Mouse (Mus musculus): ENCODE measurements at regions not wholly inside any gene's neighbourhood (a gene's known extent, or its start where the extent isn't known, plus 50 kb on each side); places are given as distances from the start of the nearest gene placed in this dataset.

- no peak for DNase-seq (ENCODE audit: low spot score in 2 of 2)
Observed at GRCm38 (mm10) chr16:29833298-29833697, 230.9 kb upstream of the Hes1 start.

- DNase-seq (ENCODE audit: low spot score in 2 of 2): no peak
Observed at GRCm38 (mm10) chr16:29833875-29834274, 230.3 kb upstream of the Hes1 start.

GRCm38 (mm10) chr16:29834669-29835068 lies 229.5 kb upstream of the Hes1 start:
- no peak for DNase-seq (ENCODE audit: low spot score in 2 of 2)

- DNase-seq (ENCODE audit: low spot score in 2 of 2): no peak
Observed at GRCm38 (mm10) chr16:29837025-29837629, 227.1 kb upstream of the Hes1 start.

- no peak for DNase-seq (ENCODE audit: low spot score in 2 of 2)
Observed at GRCm38 (mm10) chr16:29837874-29838273, 226.3 kb upstream of the Hes1 start.

- peak in 1 of 2 experiments; percentile 60 for DNase-seq (ENCODE audit: low spot score in 2 of 2)
Observed at GRCm38 (mm10) chr16:29838981-29839661, 225.1 kb upstream of the Hes1 start.

- DNase-seq (ENCODE audit: low spot score in 2 of 2): no peak
Observed at GRCm38 (mm10) chr16:29839662-29840001, 224.6 kb upstream of the Hes1 start.

GRCm38 (mm10) chr16:29840412-29840811 lies 223.8 kb upstream of the Hes1 start:
- DNase-seq (ENCODE audit: low spot score in 2 of 2): no peak

GRCm38 (mm10) chr16:29841132-29841531 lies 223.1 kb upstream of the Hes1 start:
- peak in 1 of 2 experiments; percentile 39 for DNase-seq (ENCODE audit: low spot score in 2 of 2)

GRCm38 (mm10) chr16:29842071-29842470 lies 222.1 kb upstream of the Hes1 start:
- no peak for DNase-seq (ENCODE audit: low spot score in 2 of 2)

GRCm38 (mm10) chr16:29843490-29843889 lies 220.7 kb upstream of the Hes1 start:
- no peak for DNase-seq (ENCODE audit: low spot score in 2 of 2)

GRCm38 (mm10) chr16:29844706-29845596 lies 219.2 kb upstream of the Hes1 start:
- DNase-seq (ENCODE audit: low spot score in 2 of 2): no peak

GRCm38 (mm10) chr16:29845597-29845986 lies 218.6 kb upstream of the Hes1 start:
- no peak for DNase-seq (ENCODE audit: low spot score in 2 of 2)

- no peak for DNase-seq (ENCODE audit: low spot score in 2 of 2)
Observed at GRCm38 (mm10) chr16:29847059-29847458, 217.1 kb upstream of the Hes1 start.

GRCm38 (mm10) chr16:29847734-29848133 lies 216.4 kb upstream of the Hes1 start:
- no peak for DNase-seq (ENCODE audit: low spot score in 2 of 2)

GRCm38 (mm10) chr16:29848527-29848926 lies 215.7 kb upstream of the Hes1 start:
- no peak for DNase-seq (ENCODE audit: low spot score in 2 of 2)

GRCm38 (mm10) chr16:29849511-29849910 lies 214.7 kb upstream of the Hes1 start:
- DNase-seq (ENCODE audit: low spot score in 2 of 2): no peak

- DNase-seq (ENCODE audit: low spot score in 2 of 2): no peak
Observed at GRCm38 (mm10) chr16:29850616-29851015, 213.6 kb upstream of the Hes1 start.

GRCm38 (mm10) chr16:29851827-29852226 lies 212.4 kb upstream of the Hes1 start:
- no peak for DNase-seq (ENCODE audit: low spot score in 2 of 2)

GRCm38 (mm10) chr16:29854805-29855565 lies 209.2 kb upstream of the Hes1 start:
- no peak for DNase-seq (ENCODE audit: low spot score in 2 of 2)

- DNase-seq (ENCODE audit: low spot score in 2 of 2): no peak
Observed at GRCm38 (mm10) chr16:29856545-29856944, 207.6 kb upstream of the Hes1 start.

Data from gastrocnemius, postnatal 4 days (tissue).